Mouse (Mus musculus) brain, embryonic 14.5 days (tissue): ENCODE data around the gene Msl2.

Experiments
- CTCF ChIP-seq: fragments of 200-500 bp; IDR thresholded peaks from 2 replicates; pipeline ENCODE4 v1.5.1; 2012; ENCODE audit warnings: inconsistent platforms, mild to moderate bottlenecking, moderate library complexity, borderline replicate concordance; ENCODE audit not compliant: insufficient read depth, insufficient read length; ENCODE audit errors: extremely low read depth
- POLR2A ChIP-seq: fragments of 200-500 bp; IDR thresholded peaks from 2 replicates; pipeline ENCODE4 v1.6.1; 2012; ENCODE audit warnings: mild to moderate bottlenecking, inconsistent platforms, borderline replicate concordance; ENCODE audit not compliant: poor library complexity, insufficient read depth, insufficient read length, severe bottlenecking; ENCODE audit errors: extremely low read depth

GRCm38 (mm10) chr9:101069781-101070180, 4.1 kb upstream of the Msl2 start:
- TF ChIP-seq CTCF (no peak), POLR2A (no peak)
